In the genomic region with DNA sequence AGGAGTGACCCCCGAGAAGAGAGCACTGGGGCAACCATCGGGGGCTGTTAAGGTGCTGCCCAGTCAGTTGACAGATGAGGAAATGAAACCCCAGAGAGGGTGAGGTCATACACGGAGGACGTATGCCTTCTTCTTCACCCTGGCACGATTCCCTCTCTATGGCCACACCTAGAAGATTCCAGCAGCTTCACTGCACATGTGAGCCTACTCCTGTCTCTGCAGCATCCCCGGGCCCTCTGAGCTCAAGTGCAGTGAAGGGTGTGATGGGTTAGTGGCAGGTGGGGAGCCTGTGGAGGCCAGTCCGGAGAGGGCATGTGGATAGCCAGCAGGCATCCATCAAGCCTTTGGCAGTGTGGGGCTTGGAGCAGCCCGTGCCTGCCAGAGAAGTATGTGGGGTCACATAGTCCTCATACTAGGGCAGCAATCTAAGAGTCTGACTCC, we compare ENCODE assay signal across 9 mouse cellular contexts. TPM values are rescaled to one million over a fixed set of nuclear protein-coding genes. Genes with fewer than 3 reads are reported as not detected.
DNase-seq lines count a peak whose midpoint lies in the region; ATAC-seq and TF ChIP-seq lines count a peak whose summit lies in the region.
"Had no signal": no experiment of that assay in that cellular context is flagged by ENCODE, and none has a peak within 500 bp of the region (broad histone marks: within the 10 kb centered on the region; RNA-seq: fewer than 3 reads in every experiment).

No protein-coding gene starts in this region.

- TF ChIP-seq EP300 in stomach, postnatal 0 days (optimal IDR thresholded peaks at IDR 0.05): no peak

- no peak overlapping the region for H3K4me2 ChIP-seq in forebrain, embryonic 12.5 days
- no peak overlapping the region for H3K4me2 ChIP-seq in forebrain, embryonic 11.5 days (ENCODE audit: low read depth, low read length, severe bottlenecking)
- H3K4me2 ChIP-seq in liver, embryonic 11.5 days: no peak overlapping the region
- no peak overlapping the region for H3K4me2 ChIP-seq in stomach, postnatal 0 days (replicated peaks; ENCODE audit: low read depth)

- H3K4me1 ChIP-seq in forebrain, embryonic 12.5 days: peaks cover 12% of the 10 kb centered on the region
- no peaks in the 10 kb centered on the region; the same call in 1 of the 2 replicates for H3K4me1 ChIP-seq in forebrain, embryonic 11.5 days (replicated peaks; ENCODE audit: control insufficient read depth, insufficient read depth, low read length)
- peaks cover 27% of the 10 kb centered on the region for H3K4me1 ChIP-seq in liver, embryonic 11.5 days (replicated peaks; ENCODE audit: control insufficient read depth, insufficient read depth, low read length)
- no peaks in the 10 kb centered on the region; the same call in 1 of the 2 replicates for H3K4me1 ChIP-seq in stomach, postnatal 0 days (replicated peaks; ENCODE audit: control insufficient read depth, insufficient read depth)

- H3K9me3 ChIP-seq in forebrain, embryonic 12.5 days: no peaks in the 10 kb centered on the region
- no peaks in the 10 kb centered on the region for H3K9me3 ChIP-seq in forebrain, embryonic 11.5 days (ENCODE audit: control insufficient read depth, low read length)
- no peaks in the 10 kb centered on the region for H3K9me3 ChIP-seq in liver, embryonic 11.5 days (ENCODE audit: control insufficient read depth, low read length)
- no peaks in the 10 kb centered on the region for H3K9me3 ChIP-seq in stomach, postnatal 0 days (ENCODE audit: control insufficient read depth, low read length)

- no peaks in the 10 kb centered on the region for H3K36me3 ChIP-seq in forebrain, embryonic 12.5 days (replicated peaks)
- H3K36me3 ChIP-seq in forebrain, embryonic 11.5 days (ENCODE audit: control insufficient read depth, insufficient read depth, low read length): no peaks in the 10 kb centered on the region
- H3K36me3 ChIP-seq in liver, embryonic 11.5 days (ENCODE audit: control insufficient read depth, insufficient read depth, low read length): no peaks in the 10 kb centered on the region
- no peaks in the 10 kb centered on the region for H3K36me3 ChIP-seq in stomach, postnatal 0 days (ENCODE audit: control insufficient read depth, insufficient read depth, low read length)

- H3K27me3 ChIP-seq in forebrain, embryonic 12.5 days: peaks cover 11% of the 10 kb centered on the region
- 0 out of 2 replicates have a peak, but pooled peaks cover 2% of the 10 kb centered on the region for H3K27me3 ChIP-seq in forebrain, embryonic 11.5 days (ENCODE audit: control insufficient read depth, insufficient read depth, low read length)
- peaks cover 13% of the 10 kb centered on the region for H3K27me3 ChIP-seq in liver, embryonic 11.5 days (replicated peaks; ENCODE audit: control insufficient read depth, insufficient read depth, low read length)
- no peaks in the 10 kb centered on the region for H3K27me3 ChIP-seq in stomach, postnatal 0 days (ENCODE audit: control insufficient read depth, insufficient read depth, low read length)

- WGBS in forebrain, embryonic 12.5 days: 74% methylated on average over 8 of the region's 8 CpGs
- 67% methylated on average over 8 of the region's 8 CpGs for WGBS in forebrain, embryonic 11.5 days
- 45% methylated on average over 8 of the region's 8 CpGs for WGBS in liver, embryonic 11.5 days
- 24% methylated on average over 8 of the region's 8 CpGs for WGBS in stomach, postnatal 0 days

- no peak for DNase-seq in forebrain, embryonic 11.5 days (ENCODE audit: low spot score)
- peak; percentile 86 for DNase-seq in cerebellum, adult 9-11 months
- DNase-seq in heart, postnatal 4 days: peak; percentile 34
- DNase-seq in liver, embryonic 11.5 days (ENCODE audit: low spot score): no peak
- DNase-seq in stomach, postnatal 0 days (ENCODE audit: low spot score): no peak
- no peak for DNase-seq in spleen, postnatal 14 days (ENCODE audit: low spot score in 2 of 2)
- no peak for DNase-seq in layer of hippocampus, adult 2 months (ENCODE audit: low spot score in 2 of 2)

- H3K27ac ChIP-seq in forebrain, embryonic 12.5 days: peak overlapping the region; percentile 42; the same call in 1 of the 2 replicates
- H3K27ac ChIP-seq in forebrain, embryonic 11.5 days (ENCODE audit: low read depth, low read length): no peak overlapping the region
- 0 out of 2 replicates have a peak overlapping the region, but pooled peaks have one; percentile 37 for H3K27ac ChIP-seq in liver, embryonic 11.5 days (ENCODE audit: low read depth, low read length)
- H3K27ac ChIP-seq in stomach, postnatal 0 days (replicated peaks): no peak overlapping the region
- H3K27ac ChIP-seq in layer of hippocampus, adult 2 months: no peak overlapping the region

- ATAC-seq in forebrain, embryonic 12.5 days (ENCODE audit: low FRiP score): no peak
- ATAC-seq in forebrain, embryonic 11.5 days (replicated peaks; ENCODE audit: low FRiP score): no peak
- no peak for ATAC-seq in liver, embryonic 11.5 days (replicated peaks; ENCODE audit: low FRiP score)
- 0 out of 2 replicates have a peak, but pooled peaks have one; percentile 31 for ATAC-seq in stomach, postnatal 0 days (ENCODE audit: low FRiP score, low TSS enrichment)

- no peak overlapping the region for H3K9ac ChIP-seq in forebrain, embryonic 12.5 days
- no peak overlapping the region for H3K9ac ChIP-seq in forebrain, embryonic 11.5 days (ENCODE audit: low read length)
- no peak overlapping the region for H3K9ac ChIP-seq in liver, embryonic 11.5 days (ENCODE audit: low read depth, low read length)
- no peak overlapping the region for H3K9ac ChIP-seq in stomach, postnatal 0 days (ENCODE audit: low read length)

- TF ChIP-seq CTCF in stomach, postnatal 0 days (IDR thresholded peaks at IDR 0.05; ENCODE audit: low read depth): no peak
- no peak for TF ChIP-seq CTCF in layer of hippocampus, adult 2 months (conservative IDR thresholded peaks at IDR 0.05)

- no peak overlapping the region for H3K4me3 ChIP-seq in forebrain, embryonic 12.5 days (replicated peaks)
- no peak overlapping the region for H3K4me3 ChIP-seq in forebrain, embryonic 11.5 days (ENCODE audit: low read depth, low read length)
- no peak overlapping the region for H3K4me3 ChIP-seq in liver, embryonic 11.5 days (ENCODE audit: low read depth, low read length)
- H3K4me3 ChIP-seq in stomach, postnatal 0 days (ENCODE audit: low read depth, low read length): no peak overlapping the region
- no peak overlapping the region for H3K4me3 ChIP-seq in layer of hippocampus, adult 2 months

RNA-seq across cellular contexts. Expression of a gene that starts 6.4 kb away (rescaled TPM):
- 0.99 and 2.0 TPM in 2 replicates for polyA plus RNA-seq in forebrain, embryonic 12.5 days (2016; fragmentation: Nextera tagmentation; extraction: Ambion mirVana)
- polyA plus RNA-seq in forebrain, embryonic 11.5 days (2014; fragmentation: Nextera tagmentation; extraction: Ambion mirVana): 0.47 and 1.3 TPM in 2 replicates
- 1,000 to 10,000 TPM; 1,420 to 1,616 TPM for total RNA-seq in heart, postnatal 4 days (2021)
- polyA plus RNA-seq in liver, embryonic 11.5 days (2014; fragmentation: Nextera tagmentation; extraction: Ambion mirVana): 73.1 and 156 TPM in 2 replicates
- polyA plus RNA-seq in stomach, postnatal 0 days (2015; fragmentation: Nextera tagmentation; extraction: Ambion mirVana): 147 and 150 TPM in 2 replicates
- not detected for total RNA-seq in layer of hippocampus, adult 2 months (2021)
- polyA plus RNA-seq: C2C12 had no signal

RNA-seq across cellular contexts. Expression of a gene that starts 14.1 kb away (rescaled TPM):
- polyA plus RNA-seq in forebrain, embryonic 12.5 days (2016; fragmentation: Nextera tagmentation; extraction: Ambion mirVana): 104 and 108 TPM in 2 replicates
- 130 TPM in 2 replicates for polyA plus RNA-seq in forebrain, embryonic 11.5 days (2014; fragmentation: Nextera tagmentation; extraction: Ambion mirVana)
- 10 to 100 TPM; 68.5 to 70.2 TPM for total RNA-seq in heart, postnatal 4 days (2021)
- 151 and 158 TPM in 2 replicates for polyA plus RNA-seq in liver, embryonic 11.5 days (2014; fragmentation: Nextera tagmentation; extraction: Ambion mirVana)
- polyA plus RNA-seq in stomach, postnatal 0 days (2015; fragmentation: Nextera tagmentation; extraction: Ambion mirVana): 49.3 and 51.1 TPM in 2 replicates
- 10 to 100 TPM; 19.8 to 23.2 TPM for total RNA-seq in layer of hippocampus, adult 2 months (2021)

RNA-seq across cellular contexts. Expression of a gene that starts 30.4 kb away (rescaled TPM):
- 14.6 and 20.5 TPM in 2 replicates for polyA plus RNA-seq in forebrain, embryonic 12.5 days (2016; fragmentation: Nextera tagmentation; extraction: Ambion mirVana)
- polyA plus RNA-seq in forebrain, embryonic 11.5 days (2014; fragmentation: Nextera tagmentation; extraction: Ambion mirVana): 20.4 and 24.9 TPM in 2 replicates
- 10 to 100 TPM; 38.7 to 39.6 TPM for total RNA-seq in heart, postnatal 4 days (2021)
- 11.3 TPM in 2 replicates for polyA plus RNA-seq in liver, embryonic 11.5 days (2014; fragmentation: Nextera tagmentation; extraction: Ambion mirVana)
- polyA plus RNA-seq in stomach, postnatal 0 days (2015; fragmentation: Nextera tagmentation; extraction: Ambion mirVana): 19.6 and 21.9 TPM in 2 replicates
- 1 to 10 TPM; 6.2 to 9.1 TPM for total RNA-seq in layer of hippocampus, adult 2 months (2021)

RNA-seq across cellular contexts. Expression of a gene that starts 54.4 kb away (rescaled TPM):
- 7.7 and 8.4 TPM in 2 replicates for polyA plus RNA-seq in forebrain, embryonic 12.5 days (2016; fragmentation: Nextera tagmentation; extraction: Ambion mirVana)
- 8.8 and 8.9 TPM in 2 replicates for polyA plus RNA-seq in forebrain, embryonic 11.5 days (2014; fragmentation: Nextera tagmentation; extraction: Ambion mirVana)
- 1 to 10 TPM; 5.6 to 6.5 TPM for total RNA-seq in heart, postnatal 4 days (2021)
- polyA plus RNA-seq in liver, embryonic 11.5 days (2014; fragmentation: Nextera tagmentation; extraction: Ambion mirVana): 6.0 and 6.2 TPM in 2 replicates
- polyA plus RNA-seq in stomach, postnatal 0 days (2015; fragmentation: Nextera tagmentation; extraction: Ambion mirVana): 5.7 and 6.3 TPM in 2 replicates
- 10 to 100 TPM; 14.1 to 15.5 TPM for total RNA-seq in layer of hippocampus, adult 2 months (2021)

RNA-seq across cellular contexts. Expression of a gene that starts 57.7 kb away (rescaled TPM):
- polyA plus RNA-seq in forebrain, embryonic 12.5 days (2016; fragmentation: Nextera tagmentation; extraction: Ambion mirVana): 2.9 and 3.5 TPM in 2 replicates
- 1.8 and 4.5 TPM in 2 replicates for polyA plus RNA-seq in forebrain, embryonic 11.5 days (2014; fragmentation: Nextera tagmentation; extraction: Ambion mirVana)
- total RNA-seq in heart, postnatal 4 days (2021): not detected
- polyA plus RNA-seq in liver, embryonic 11.5 days (2014; fragmentation: Nextera tagmentation; extraction: Ambion mirVana): 0.35 and 0.45 TPM in 2 replicates
- 1.9 and 2.0 TPM in 2 replicates for polyA plus RNA-seq in stomach, postnatal 0 days (2015; fragmentation: Nextera tagmentation; extraction: Ambion mirVana)
- 1 to 10 TPM; 2.4 to 3.3 TPM for total RNA-seq in layer of hippocampus, adult 2 months (2021)
- polyA plus RNA-seq: C2C12 had no signal

Comparison
In these comparisons a context has a peak if more than half of its experiments do, and no peak if none do; other contexts are left out.
1. H3K27ac ChIP-seq: peak in forebrain, embryonic 12.5 days (single experiment) and liver, embryonic 11.5 days (single experiment); none in forebrain, embryonic 11.5 days (single experiment), stomach, postnatal 0 days (single experiment) and layer of hippocampus, adult 2 months (single experiment).
2. DNase-seq: peak in cerebellum, adult 9-11 months (single experiment) and heart, postnatal 4 days (single experiment); none in forebrain, embryonic 11.5 days (single experiment), liver, embryonic 11.5 days (single experiment), stomach, postnatal 0 days (single experiment), spleen, postnatal 14 days (0 of 2) and layer of hippocampus, adult 2 months (0 of 2).
3. RNA of a gene that starts 6.4 kb away (polyA plus RNA-seq): 73.1 to 156 TPM in liver, embryonic 11.5 days and 147 to 150 TPM in stomach, postnatal 0 days; 0.99 to 2.0 TPM in forebrain, embryonic 12.5 days and 0.47 to 1.3 TPM in forebrain, embryonic 11.5 days; every median in the first group is over 10 times any median in the second.